Mouse (Mus musculus): Measurements from ENCODE around the gene Ptpra.

DNA sequence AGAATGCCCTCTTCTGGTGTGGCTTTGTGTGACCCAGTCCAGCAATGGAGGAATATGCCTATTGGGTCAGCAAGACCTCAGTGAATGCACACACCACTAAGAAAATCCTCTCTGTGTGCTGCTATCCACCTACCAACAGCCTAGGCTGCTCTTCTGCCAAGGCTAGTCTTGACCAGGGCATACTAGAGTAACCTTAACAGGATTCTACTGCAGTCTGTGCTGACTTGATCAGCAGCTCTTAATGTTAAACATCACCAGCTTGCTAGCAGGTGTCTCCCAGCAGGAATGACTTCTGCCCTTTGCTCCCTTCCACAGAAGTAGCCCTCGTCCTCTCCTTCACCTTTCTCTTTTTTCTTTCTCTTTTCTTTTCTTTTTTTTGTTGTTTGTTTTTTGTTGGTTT lies 106.2 kb downstream of the Ptpra start:
- no peak for TF ChIP-seq CTCF (IDR thresholded peaks at IDR 0.05; ENCODE audit: low read depth)
- TF ChIP-seq EP300 (IDR thresholded peaks at IDR 0.05; ENCODE audit: low read depth), result no peak
